Mouse (Mus musculus) heart, embryonic 12.5 days (tissue): ENCODE results near the gene Pagr1b. TPM values are rescaled to one million over a fixed set of nuclear protein-coding genes. Genes with fewer than 3 reads are reported as not detected.

Experiments used
- ATAC-seq: fragments of 200-750 bp; cut with Nextera tagmentation; 2 replicates; pipeline ENCODE4 v1.8.0; 2017; ENCODE audit warnings: moderate TSS enrichment, moderate library complexity; ENCODE audit not compliant: insufficient number of reproducible peaks, low FRiP score
- H3K27ac ChIP-seq: fragments of 300-500 bp; sonication (generic); 2 replicates; pipeline ENCODE4 v1.5.1; 2016; ENCODE audit warnings: mild to moderate bottlenecking, moderate library complexity; ENCODE audit not compliant: poor library complexity, severe bottlenecking
- H3K27me3 ChIP-seq: fragments of 300-500 bp; sonication (generic); replicated peaks from 2 replicates; pipeline ENCODE4 v1.6.1; 2016; ENCODE audit warnings: mild to moderate bottlenecking, moderate library complexity
- H3K36me3 ChIP-seq: fragments of 300-500 bp; sonication (generic); 2 replicates; pipeline ENCODE4 v1.6.1; 2016; ENCODE audit warnings: mild to moderate bottlenecking, moderate library complexity
- H3K4me1 ChIP-seq: fragments of 300-500 bp; sonication (generic); replicated peaks from 2 replicates; pipeline ENCODE4 v1.6.1; 2016; ENCODE audit warnings: mild to moderate bottlenecking
- H3K4me2 ChIP-seq: fragments of 300-500 bp; sonication (generic); 2 replicates; pipeline ENCODE4 v1.6.1; 2016; ENCODE audit warnings: mild to moderate bottlenecking, moderate library complexity
- H3K4me3 ChIP-seq: fragments of 300-500 bp; sonication (generic); 2 replicates; pipeline ENCODE4 v1.5.1; 2016; ENCODE audit warnings: mild to moderate bottlenecking
- H3K9ac ChIP-seq: fragments of 300-500 bp; sonication (generic); 2 replicates; pipeline ENCODE4 v1.6.1; 2016; ENCODE audit warnings: mild to moderate bottlenecking, moderate library complexity
- H3K9me3 ChIP-seq: fragments of 300-500 bp; sonication (generic); replicated peaks from 2 replicates; pipeline ENCODE4 v1.6.1; 2016; ENCODE audit warnings: mild to moderate bottlenecking, moderate library complexity
- WGBS: fragments of 180-500 bp; shearing (Covaris S2); methylation state at CpG from one replicate; pipeline ENCODE4 v1.1.7; 2016; 5-methylcytosine and 5-hydroxymethylcytosine counted together
- microRNA-seq: library from miRNA; unstranded; fragments of <30 nt; microRNA quantifications from one replicate; pipeline ENCODE4, GENCODE M21; 2017
- polyA plus RNA-seq: library from polyadenylated mRNA; unstranded; fragments of >200 nt; fragmentation: Nextera tagmentation; extraction: Ambion mirVana; gene quantifications from 2 replicates; pipeline ENCODE4 v1.2.1, GENCODE M21; 2016

Pagr1b gene
- polyA plus RNA-seq, 1 experiment from 2014 or later: not detected

GRCm38 (mm10) chr7:126965568-126965967, 50.7 kb downstream of the Pagr1b start:
- WGBS: 52% methylated on average over 3 of the region's 3 CpGs
- no peak overlapping the region for H3K27ac ChIP-seq
- no peaks in the 10 kb centered on the region for H3K9me3 ChIP-seq
- no peaks in the 10 kb centered on the region for H3K36me3 ChIP-seq
- no peak overlapping the region for H3K9ac ChIP-seq
- no peaks in the 10 kb centered on the region for H3K4me1 ChIP-seq
- no peak overlapping the region for H3K4me3 ChIP-seq
- peaks cover 36% of the 10 kb centered on the region for H3K27me3 ChIP-seq
- H3K4me2 ChIP-seq: no peak overlapping the region
- ATAC-seq: no peak

- Histone ChIP-seq H3K27me3 (peaks cover 36% of the 10 kb centered on the region), H3K9me3 (no peaks in the 10 kb centered on the region), H3K27ac (no peak overlapping the region), H3K4me3 (no peak overlapping the region), H3K4me2 (0 out of 2 replicates have a peak overlapping the region, but pooled peaks have one; percentile 19), H3K36me3 (no peaks in the 10 kb centered on the region), H3K9ac (0 out of 2 replicates have a peak overlapping the region, but pooled peaks have one; percentile 13), H3K4me1 (no peaks in the 10 kb centered on the region)
- 23% methylated on average over 19 of the region's 19 CpGs for WGBS
- ATAC-seq: no peak
Measured at GRCm38 (mm10) chr7:126963548-126964286, 52.6 kb downstream of the Pagr1b start.

GRCm38 (mm10) chr7:126961965-126962364, 54.3 kb downstream of the Pagr1b start:
- Histone ChIP-seq H3K36me3 (no peaks in the 10 kb centered on the region), H3K4me3 (no peak overlapping the region), H3K4me2 (no peak overlapping the region), H3K9me3 (no peaks in the 10 kb centered on the region), H3K9ac (no peak overlapping the region), H3K27ac (no peak overlapping the region), H3K4me1 (no peaks in the 10 kb centered on the region), H3K27me3 (peaks cover 41% of the 10 kb centered on the region)
- ATAC-seq: no peak
- 82% methylated on average over 4 of the region's 4 CpGs for WGBS

- H3K27me3 ChIP-seq: peaks cover 45% of the 10 kb centered on the region
- no peak overlapping the region for H3K4me2 ChIP-seq
- H3K4me3 ChIP-seq: no peak overlapping the region
- 79% methylated on average over 5 of the region's 5 CpGs for WGBS
- no peak overlapping the region for H3K27ac ChIP-seq
- no peak overlapping the region for H3K9ac ChIP-seq
- H3K36me3 ChIP-seq: no peaks in the 10 kb centered on the region
- no peaks in the 10 kb centered on the region for H3K9me3 ChIP-seq
- no peaks in the 10 kb centered on the region for H3K4me1 ChIP-seq
- ATAC-seq: no peak
Measured at GRCm38 (mm10) chr7:126961095-126961494, 55.2 kb downstream of the Pagr1b start.

- ATAC-seq: no peak
- H3K4me2 ChIP-seq: no peak overlapping the region
- WGBS: 60% methylated on average over 9 of the region's 9 CpGs
- no peak overlapping the region for H3K4me3 ChIP-seq
- H3K27me3 ChIP-seq: peaks cover 49% of the 10 kb centered on the region
- H3K36me3 ChIP-seq: no peaks in the 10 kb centered on the region
- no peak overlapping the region for H3K27ac ChIP-seq
- H3K4me1 ChIP-seq: no peaks in the 10 kb centered on the region
- H3K9me3 ChIP-seq: no peaks in the 10 kb centered on the region
- no peak overlapping the region for H3K9ac ChIP-seq
Measured at GRCm38 (mm10) chr7:126959780-126960179, 56.5 kb downstream of the Pagr1b start.

- Histone ChIP-seq H3K27me3 (peaks cover 55% of the 10 kb centered on the region), H3K4me1 (peaks cover 5% of the 10 kb centered on the region), H3K36me3 (no peaks in the 10 kb centered on the region), H3K4me3 (no peak overlapping the region), H3K4me2 (no peak overlapping the region), H3K27ac (no peak overlapping the region), H3K9me3 (no peaks in the 10 kb centered on the region), H3K9ac (no peak overlapping the region)
- no peak for ATAC-seq
- 53% methylated on average over 3 of the region's 3 CpGs for WGBS
Measured at GRCm38 (mm10) chr7:126955125-126955524, 61.2 kb downstream of the Pagr1b start.

GRCm38 (mm10) chr7:126952646-126953045, 63.6 kb downstream of the Pagr1b start:
- Histone ChIP-seq H3K4me2 (no peak overlapping the region), H3K9me3 (no peaks in the 10 kb centered on the region), H3K27me3 (peaks cover 65% of the 10 kb centered on the region), H3K4me3 (no peak overlapping the region), H3K27ac (no peak overlapping the region), H3K9ac (no peak overlapping the region), H3K4me1 (peaks cover 14% of the 10 kb centered on the region), H3K36me3 (no peaks in the 10 kb centered on the region)
- no peak for ATAC-seq
- 0% methylated on average over 8 of the region's 8 CpGs for WGBS

GRCm38 (mm10) chr7:126951741-126952140, 64.5 kb downstream of the Pagr1b start:
- no peak overlapping the region for H3K9ac ChIP-seq
- H3K9me3 ChIP-seq: no peaks in the 10 kb centered on the region
- no peak overlapping the region for H3K27ac ChIP-seq
- H3K36me3 ChIP-seq: no peaks in the 10 kb centered on the region
- peaks cover 63% of the 10 kb centered on the region for H3K27me3 ChIP-seq
- no peak overlapping the region for H3K4me3 ChIP-seq
- H3K4me1 ChIP-seq: peaks cover 14% of the 10 kb centered on the region
- WGBS: 15% methylated on average over 4 of the region's 4 CpGs
- no peak overlapping the region for H3K4me2 ChIP-seq
- no peak for ATAC-seq

Small RNAs within 50 kb of the gene (microRNA-seq; reads per million reads assigned to microRNA genes)
- not detected for gene Gm44343

Other genes starting within 250 kb of the Pagr1b start
- 74.8 and 78.7 TPM in 2 replicates for gene Ypel3, start 239.5 kb downstream of the Pagr1b start, polyA plus RNA-seq
- 0.27 and 0.33 TPM in 2 replicates for gene Tbx6, start 235.0 kb downstream of the Pagr1b start, polyA plus RNA-seq
- gene Ppp4c, start 224.0 kb downstream of the Pagr1b start, polyA plus RNA-seq: 181 and 192 TPM in 2 replicates
- gene Fam57b, start 218.8 kb downstream of the Pagr1b start, polyA plus RNA-seq: 0.17 and 0.45 TPM in 2 replicates
- not detected in 2 replicates for gene 4930451I11Rik, start 184.8 kb downstream of the Pagr1b start, polyA plus RNA-seq
- gene Doc2a, start 169.1 kb downstream of the Pagr1b start, polyA plus RNA-seq: not detected in 2 replicates
- 18.0 and 22.5 TPM in 2 replicates for gene Hirip3, start 154.5 kb downstream of the Pagr1b start, polyA plus RNA-seq
- 62.9 and 66.8 TPM in 2 replicates for gene Ino80e, start 154.1 kb downstream of the Pagr1b start, polyA plus RNA-seq
- gene Taok2, start 131.8 kb downstream of the Pagr1b start, polyA plus RNA-seq: 40.8 and 42.5 TPM in 2 replicates
- 17.6 and 19.9 TPM in 2 replicates for gene Tmem219, start 93.6 kb downstream of the Pagr1b start, polyA plus RNA-seq
- 16.1 and 17.3 TPM in 2 replicates for gene Kctd13, start 87.6 kb downstream of the Pagr1b start, polyA plus RNA-seq
- not detected in 2 replicates for gene Asphd1, start 66.9 kb downstream of the Pagr1b start, polyA plus RNA-seq
- 0.11 TPM in 1 of 2 replicates, not detected in the other for gene Sez6l2, start 65.9 kb downstream of the Pagr1b start, polyA plus RNA-seq
- 70.2 and 75.5 TPM in 2 replicates for gene Cdipt, start 40.6 kb downstream of the Pagr1b start, polyA plus RNA-seq
- 0.70 and 1.3 TPM in 2 replicates for gene Cdiptos, start 40.4 kb downstream of the Pagr1b start, polyA plus RNA-seq
- 12.0 TPM in 2 replicates for gene Mvp, start 1.9 kb downstream of the Pagr1b start, polyA plus RNA-seq
- gene Pagr1a, start 868 bp upstream of the Pagr1b start, polyA plus RNA-seq: 19.3 and 31.4 TPM in 2 replicates
- 50.8 and 60.9 TPM in 2 replicates for gene Gm42742, start 4.6 kb upstream of the Pagr1b start, polyA plus RNA-seq
- 1.9 and 3.3 TPM in 2 replicates for gene Prrt2, start 4.7 kb upstream of the Pagr1b start, polyA plus RNA-seq
- 59.8 and 60.4 TPM in 2 replicates for gene Maz, start 10.6 kb upstream of the Pagr1b start, polyA plus RNA-seq
- gene Kif22, start 26.0 kb upstream of the Pagr1b start, polyA plus RNA-seq: 80.9 and 85.5 TPM in 2 replicates
- gene Zg16, start 70.8 kb upstream of the Pagr1b start, polyA plus RNA-seq: not detected in 2 replicates
- gene AI467606, start 74.9 kb upstream of the Pagr1b start, polyA plus RNA-seq: 0.54 and 1.3 TPM in 2 replicates
- 5.7 and 6.1 TPM in 2 replicates for gene Qprt, start 105.7 kb upstream of the Pagr1b start, polyA plus RNA-seq
- 0.17 and 0.31 TPM in 2 replicates for gene Spn, start 121.3 kb upstream of the Pagr1b start, polyA plus RNA-seq
- 50.5 and 51.5 TPM in 2 replicates for gene Cd2bp2, start 179.6 kb upstream of the Pagr1b start, polyA plus RNA-seq
- gene Tbc1d10b, start 192.0 kb upstream of the Pagr1b start, polyA plus RNA-seq: 29.2 and 32.3 TPM in 2 replicates
- gene Mylpf, start 192.4 kb upstream of the Pagr1b start, polyA plus RNA-seq: 17.8 and 20.0 TPM in 2 replicates
- 23.8 and 25.3 TPM in 2 replicates for gene Zfp553, start 216.6 kb upstream of the Pagr1b start, polyA plus RNA-seq
- gene Sept1, start 216.6 kb upstream of the Pagr1b start, polyA plus RNA-seq: 22.1 and 28.2 TPM in 2 replicates
- 32.7 and 34.4 TPM in 2 replicates for gene Zfp771, start 227.8 kb upstream of the Pagr1b start, polyA plus RNA-seq
- gene Dctpp1, start 244.2 kb upstream of the Pagr1b start, polyA plus RNA-seq: 162 and 163 TPM in 2 replicates